Mouse (Mus musculus) left cerebral cortex, adult 8-10 months (tissue): Measurements from ENCODE around the gene Tmco3. TPM values are rescaled to one million over a fixed set of nuclear protein-coding genes. Genes with fewer than 3 reads are reported as not detected.

Experiments
- total RNA-seq, 4 experiments: library from RNA; stranded (reverse); gene quantifications; 2 replicates each; pipeline ENCODE4 v1.2.4; 2022

The Tmco3 gene
- total RNA-seq, 4 experiments from 2014 or later = 39.5 to 52.8 (median 50.3) TPM

Other genes with a start within 250 kb of the Tmco3 start
- gene Proz, start 227.3 kb upstream of the Tmco3 start, total RNA-seq = not detected
- gene Pcid2, start 182.7 kb upstream of the Tmco3 start, total RNA-seq = 10 to 100 TPM; 24.6 to 33.1 (median 28.5) TPM
- gene Cul4a, start 182.6 kb upstream of the Tmco3 start, total RNA-seq = 10 to 100 TPM; 52.9 to 58.8 (median 53.7) TPM
- 100 to 1,000 TPM; 296 to 343 (median 307) TPM for gene Lamp1, start 129.0 kb upstream of the Tmco3 start, total RNA-seq
- 1 to 10 TPM; 5.1 to 7.4 (median 5.7) TPM for gene Grtp1, start 87.6 kb upstream of the Tmco3 start, total RNA-seq
- 1 to 10 TPM; 1.4 to 2.3 (median 1.7) TPM for gene Adprhl1, start 34.0 kb upstream of the Tmco3 start, total RNA-seq
- 10 to 100 TPM; 38.6 to 43.6 (median 39.0) TPM for gene Dcun1d2, start 59 bp upstream of the Tmco3 start, total RNA-seq
- 10 to 100 TPM; 49.4 to 72.9 (median 53.6) TPM for gene Tfdp1, start 50.6 kb downstream of the Tmco3 start, total RNA-seq
- not detected for gene Atp4b, start 108.6 kb downstream of the Tmco3 start, total RNA-seq
- gene Grk1, start 116.9 kb downstream of the Tmco3 start, total RNA-seq = under 1 TPM in 1 of 4 experiments, not detected in 3; 0.09 TPM
- 1 to 10 TPM; 3.4 to 5.1 (median 4.1) TPM for gene Tmem255b, start 147.0 kb downstream of the Tmco3 start, total RNA-seq
- gene Gas6, start 206.3 kb downstream of the Tmco3 start, total RNA-seq = 100 to 1,000 TPM in 3 of 4 experiments, 10 to 100 TPM in 1; 97.2 to 113 (median 110) TPM